Mouse (Mus musculus) intestine, embryonic 16.5 days (tissue): ENCODE results near the gene Jak1. TPM values are rescaled to one million over a fixed set of nuclear protein-coding genes. Genes with fewer than 3 reads are reported as not detected.
A peak's percentile ranks its signal among the peaks of the same experiment; 100 is the strongest.

ENCODE experiments used
- ATAC-seq: fragments of 200-750 bp; cut with Nextera tagmentation; 2 replicates; pipeline ENCODE4 v1.8.0; 2017; ENCODE audit warnings: moderate TSS enrichment, moderate library complexity
- H3K27ac ChIP-seq: fragments of 300-500 bp; sonication (generic); 2 replicates; pipeline ENCODE4 v1.5.1; 2014; ENCODE audit warnings: mild to moderate bottlenecking, low read length
- H3K27me3 ChIP-seq: fragments of 300-500 bp; sonication (generic); replicated peaks from 2 replicates; pipeline ENCODE4 v1.6.1; 2014; ENCODE audit warnings: low read length, control low read depth, mixed read lengths; ENCODE audit not compliant: control insufficient read depth, insufficient read depth
- H3K36me3 ChIP-seq: fragments of 300-500 bp; sonication (generic); 2 replicates; pipeline ENCODE4 v1.6.1; 2014; ENCODE audit warnings: low read length, control low read depth; ENCODE audit not compliant: control insufficient read depth, insufficient read depth
- H3K4me1 ChIP-seq: fragments of 300-500 bp; sonication (generic); 2 replicates; pipeline ENCODE4 v1.6.1; 2014; ENCODE audit warnings: low read length, control low read depth, mixed read lengths; ENCODE audit not compliant: control insufficient read depth, insufficient read depth
- H3K4me2 ChIP-seq: fragments of 300-500 bp; sonication (generic); 2 replicates; pipeline ENCODE4 v1.6.1; 2014; ENCODE audit warnings: low read depth, low read length, control low read depth
- H3K4me3 ChIP-seq: fragments of 300-500 bp; sonication (generic); 2 replicates; pipeline ENCODE4 v1.5.1; 2014; ENCODE audit warnings: mild to moderate bottlenecking, low read length
- H3K9ac ChIP-seq: fragments of 300-500 bp; sonication (generic); 2 replicates; pipeline ENCODE4 v1.6.1; 2014; ENCODE audit warnings: low read depth, low read length
- H3K9me3 ChIP-seq: fragments of 300-500 bp; sonication (generic); 2 replicates; pipeline ENCODE4 v1.6.1; 2016; ENCODE audit warnings: low read length, control low read depth; ENCODE audit not compliant: control insufficient read depth
- WGBS: fragments of 180-500 bp; shearing (Covaris S2); extraction: QIAGEN DNeasy Blood & Tissue Kit; methylation state at CpG from one replicate; pipeline ENCODE4 v1.1.7; 2014; 5-methylcytosine and 5-hydroxymethylcytosine counted together
- polyA plus RNA-seq: library from polyadenylated mRNA; unstranded; fragments of >200 nt; fragmentation: Nextera tagmentation; extraction: Ambion mirVana; gene quantifications from 2 replicates; pipeline ENCODE4 v1.2.1, GENCODE M21; 2015

Jak1 gene
- polyA plus RNA-seq, result 66.7 and 67.9 TPM in 2 replicates

- Histone ChIP-seq H3K4me1 (peaks cover 5% of the 10 kb centered on the region; the same call in 1 of the 2 replicates), H3K9ac (peak within 1 kb of the TSS; percentile 98)
- under 1% methylated on average over 84 of the region's 84 CpGs for WGBS
Observed at GRCm38 (mm10) chr4:101264741-101265513, at the start of gene Jak1. Gene Jak1, minus strand, starts transcription at chr4:101265282.

GRCm38 (mm10) chr4:101312055-101312454, 47.0 kb upstream of the Jak1 start:
- Histone ChIP-seq H3K4me3 (no peak overlapping the region), H3K4me2 (no peak overlapping the region), H3K27me3 (no peaks in the 10 kb centered on the region), H3K36me3 (no peaks in the 10 kb centered on the region), H3K4me1 (no peaks in the 10 kb centered on the region), H3K27ac (no peak overlapping the region), H3K9ac (no peak overlapping the region), H3K9me3 (no peaks in the 10 kb centered on the region)
- ATAC-seq, result no peak
- WGBS, result 80% methylated on average over 6 of the region's 6 CpGs

More at GRCm38 (mm10) chr4:101264741-101265513, at the start of gene Jak1:
- Histone ChIP-seq H3K27ac (peak within 1 kb of the TSS; percentile 95), H3K27me3 (no peaks in the 10 kb centered on the region), H3K4me3 (peak within 1 kb of the TSS; percentile 99), H3K9me3 (no peaks in the 10 kb centered on the region), H3K4me2 (peak within 1 kb of the TSS; percentile 72), H3K36me3 (no peaks in the 10 kb centered on the region)
- ATAC-seq, result peak; percentile 99

- no peaks in the 10 kb centered on the region for H3K4me1 ChIP-seq
- no peaks in the 10 kb centered on the region for H3K9me3 ChIP-seq
- no peaks in the 10 kb centered on the region for H3K36me3 ChIP-seq
- H3K4me3 ChIP-seq, result no peak overlapping the region
- WGBS, result 93% methylated on average over 4 of the region's 4 CpGs
- no peaks in the 10 kb centered on the region for H3K27me3 ChIP-seq
- no peak overlapping the region for H3K4me2 ChIP-seq
- no peak overlapping the region for H3K9ac ChIP-seq
- H3K27ac ChIP-seq, result no peak overlapping the region
- no peak for ATAC-seq
Observed at GRCm38 (mm10) chr4:101308166-101308565, 43.1 kb upstream of the Jak1 start.

- H3K27ac ChIP-seq, result no peak overlapping the region
- H3K4me1 ChIP-seq, result no peaks in the 10 kb centered on the region
- no peak for ATAC-seq
- 71% methylated on average over 4 of the region's 4 CpGs for WGBS
- no peaks in the 10 kb centered on the region for H3K36me3 ChIP-seq
- no peak overlapping the region for H3K4me2 ChIP-seq
- no peak overlapping the region for H3K9ac ChIP-seq
- H3K27me3 ChIP-seq, result no peaks in the 10 kb centered on the region
- no peak overlapping the region for H3K4me3 ChIP-seq
- H3K9me3 ChIP-seq, result no peaks in the 10 kb centered on the region
Observed at GRCm38 (mm10) chr4:101307286-101307685, 42.2 kb upstream of the Jak1 start.

GRCm38 (mm10) chr4:101306132-101306915, 41.2 kb upstream of the Jak1 start:
- no peaks in the 10 kb centered on the region for H3K4me1 ChIP-seq
- 29% methylated on average over 8 of the region's 8 CpGs for WGBS
- H3K4me3 ChIP-seq, result no peak overlapping the region
- no peak overlapping the region for H3K4me2 ChIP-seq
- no peaks in the 10 kb centered on the region for H3K27me3 ChIP-seq
- no peaks in the 10 kb centered on the region for H3K36me3 ChIP-seq
- no peak overlapping the region for H3K27ac ChIP-seq
- no peak overlapping the region for H3K9ac ChIP-seq
- ATAC-seq, result no peak
- no peaks in the 10 kb centered on the region for H3K9me3 ChIP-seq

- no peak for ATAC-seq
- H3K9ac ChIP-seq, result no peak overlapping the region
- WGBS, result 81% methylated on average over 9 of the region's 9 CpGs
Observed at GRCm38 (mm10) chr4:101305126-101305525, 40.0 kb upstream of the Jak1 start.

GRCm38 (mm10) chr4:101304114-101304513, 39.0 kb upstream of the Jak1 start:
- H3K27ac ChIP-seq, result no peak overlapping the region
- no peak overlapping the region for H3K4me3 ChIP-seq
- H3K4me2 ChIP-seq, result no peak overlapping the region
- H3K4me1 ChIP-seq, result no peaks in the 10 kb centered on the region
- H3K9me3 ChIP-seq, result no peaks in the 10 kb centered on the region
- H3K36me3 ChIP-seq, result no peaks in the 10 kb centered on the region
- WGBS, result 86% methylated on average over 4 of the region's 4 CpGs
- ATAC-seq, result no peak
- no peak overlapping the region for H3K9ac ChIP-seq
- no peaks in the 10 kb centered on the region for H3K27me3 ChIP-seq

More at GRCm38 (mm10) chr4:101305126-101305525, 40.0 kb upstream of the Jak1 start:
- H3K4me3 ChIP-seq, result no peak overlapping the region
- H3K27me3 ChIP-seq, result no peaks in the 10 kb centered on the region
- no peak overlapping the region for H3K27ac ChIP-seq
- no peaks in the 10 kb centered on the region for H3K4me1 ChIP-seq
- no peaks in the 10 kb centered on the region for H3K36me3 ChIP-seq
- H3K4me2 ChIP-seq, result no peak overlapping the region
- no peaks in the 10 kb centered on the region for H3K9me3 ChIP-seq

- ATAC-seq, result no peak
- WGBS, result 72% methylated on average over 4 of the region's 4 CpGs
Observed at GRCm38 (mm10) chr4:101300392-101300910, 35.4 kb upstream of the Jak1 start.

GRCm38 (mm10) chr4:101298311-101298990, 33.4 kb upstream of the Jak1 start:
- Histone ChIP-seq H3K27me3 (peaks cover 2% of the 10 kb centered on the region; the same call in 1 of the 2 replicates), H3K4me1 (peaks cover 2% of the 10 kb centered on the region; the same call in 1 of the 2 replicates), H3K27ac (no peak overlapping the region), H3K9me3 (no peaks in the 10 kb centered on the region), H3K4me2 (no peak overlapping the region), H3K4me3 (no peak overlapping the region), H3K9ac (no peak overlapping the region), H3K36me3 (no peaks in the 10 kb centered on the region)
- WGBS, result 71% methylated on average over 12 of the region's 12 CpGs
- no peak for ATAC-seq

More at GRCm38 (mm10) chr4:101300392-101300910, 35.4 kb upstream of the Jak1 start:
- Histone ChIP-seq H3K27me3 (no peaks in the 10 kb centered on the region), H3K4me2 (no peak overlapping the region), H3K27ac (no peak overlapping the region), H3K9me3 (no peaks in the 10 kb centered on the region), H3K4me3 (no peak overlapping the region), H3K4me1 (no peaks in the 10 kb centered on the region), H3K36me3 (no peaks in the 10 kb centered on the region), H3K9ac (no peak overlapping the region)
